Mouse (Mus musculus): Measurements from ENCODE around the gene Tpra1.

Gene Tpra1

DNA sequence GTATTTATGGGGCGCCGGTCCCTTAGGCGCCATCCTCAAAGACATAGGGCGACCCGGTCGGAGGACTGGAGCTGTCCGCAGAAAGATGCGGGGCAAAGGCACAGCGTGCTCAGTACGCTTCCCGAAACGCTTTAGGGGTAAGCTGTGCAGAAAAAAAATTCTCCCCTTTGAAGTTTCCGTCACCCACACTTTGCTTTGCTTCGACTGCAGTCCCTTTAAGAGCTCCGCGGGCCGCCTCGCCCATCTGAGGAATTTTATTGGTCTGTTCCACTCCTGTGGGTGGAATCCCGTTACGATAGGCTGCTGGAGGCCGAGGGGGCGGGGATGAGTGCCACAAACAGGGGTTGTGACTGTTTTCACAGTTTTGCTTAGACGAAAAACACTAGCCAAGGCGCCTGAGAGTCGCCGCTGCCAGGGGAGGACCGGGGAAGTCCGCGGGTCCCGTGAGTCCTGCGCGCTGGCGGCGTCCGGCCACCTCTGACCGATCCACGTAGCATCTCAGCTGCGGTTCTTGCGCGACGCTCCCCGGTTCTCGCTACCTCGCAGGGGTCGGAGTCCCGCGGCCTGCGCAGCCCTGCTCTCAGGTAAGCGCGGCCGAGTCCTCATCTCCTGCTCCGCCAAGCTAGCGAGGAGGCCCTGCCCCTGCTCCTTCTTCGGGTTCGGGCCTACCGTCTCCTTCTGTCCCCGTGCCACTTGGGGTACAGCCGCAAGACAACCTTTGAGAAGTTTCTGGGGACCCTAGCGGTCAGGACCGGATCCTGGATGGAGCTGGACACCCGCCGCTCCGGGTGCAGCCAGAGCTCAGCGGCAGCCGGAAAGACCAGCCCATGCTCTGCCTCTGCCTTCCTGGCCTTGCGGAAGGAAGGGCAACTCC is at the start of gene Tpra1:
Gene Tpra1 (plus strand): TSS at position 305 of the 874 bp plus-strand sequence.
- DNase-seq (ENCODE audit: low read depth) = peak; percentile 92

DNA sequence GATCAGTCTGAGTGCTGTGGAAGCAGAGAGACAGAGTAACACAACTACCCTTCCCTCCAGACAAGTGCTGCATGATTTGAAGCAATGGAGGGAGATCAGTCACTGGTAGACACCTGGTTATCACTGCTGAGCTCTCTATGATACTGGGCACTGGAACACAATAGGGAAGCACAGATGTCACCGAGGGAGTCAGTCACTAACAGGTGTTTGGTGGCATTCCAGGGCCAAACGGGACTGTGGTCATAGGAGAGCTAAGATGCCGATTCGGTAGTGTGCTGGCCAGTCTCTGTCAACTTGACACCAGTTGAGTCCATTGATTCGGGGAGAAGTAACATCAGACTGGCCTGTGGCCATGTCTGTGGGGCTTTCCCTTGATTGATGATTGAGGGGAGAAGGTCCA is 47.5 kb upstream of the Tpra1 start:
- no peak for DNase-seq (ENCODE audit: low read depth)

DNA sequence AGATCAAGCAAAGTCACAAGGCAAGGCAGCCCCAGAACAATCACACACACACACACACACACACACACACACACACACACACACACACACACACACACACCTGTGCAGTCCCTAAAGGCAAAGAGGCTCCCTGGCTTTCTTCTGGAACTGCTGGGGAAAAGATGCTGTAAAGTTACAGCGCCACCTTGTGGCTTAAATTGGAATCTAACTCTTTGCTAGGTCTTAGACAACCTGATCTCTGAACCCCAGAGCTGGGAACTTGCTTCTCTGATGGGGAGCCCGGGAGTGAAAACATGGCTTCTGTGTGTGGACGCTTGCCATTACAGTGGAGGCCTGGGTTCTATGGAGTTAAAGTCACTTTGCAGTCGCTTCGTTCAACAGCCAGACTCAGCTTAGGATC is 46.4 kb upstream of the Tpra1 start:
- no peak for DNase-seq (ENCODE audit: low read depth)

DNA sequence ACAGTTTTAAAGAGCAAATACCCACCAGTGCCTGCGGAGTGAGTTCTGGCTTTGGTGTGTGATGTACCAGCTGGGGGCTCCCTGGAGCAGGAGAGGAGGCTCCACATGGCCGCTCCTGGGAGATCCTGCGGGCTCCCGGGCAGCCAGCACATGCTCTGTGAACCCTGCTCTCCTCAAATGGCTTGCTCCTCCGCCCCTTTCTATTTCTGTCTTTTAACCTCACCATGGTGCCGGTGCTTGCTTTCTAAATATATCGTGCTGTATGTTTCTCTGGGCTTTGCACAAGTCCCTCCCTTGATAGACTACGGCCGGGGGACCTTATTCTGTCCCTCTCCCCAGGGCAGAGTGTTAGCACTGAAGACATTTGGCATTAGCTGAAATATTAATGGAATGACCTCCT is 44.8 kb upstream of the Tpra1 start:
- no peak for DNase-seq (ENCODE audit: low read depth)

DNA sequence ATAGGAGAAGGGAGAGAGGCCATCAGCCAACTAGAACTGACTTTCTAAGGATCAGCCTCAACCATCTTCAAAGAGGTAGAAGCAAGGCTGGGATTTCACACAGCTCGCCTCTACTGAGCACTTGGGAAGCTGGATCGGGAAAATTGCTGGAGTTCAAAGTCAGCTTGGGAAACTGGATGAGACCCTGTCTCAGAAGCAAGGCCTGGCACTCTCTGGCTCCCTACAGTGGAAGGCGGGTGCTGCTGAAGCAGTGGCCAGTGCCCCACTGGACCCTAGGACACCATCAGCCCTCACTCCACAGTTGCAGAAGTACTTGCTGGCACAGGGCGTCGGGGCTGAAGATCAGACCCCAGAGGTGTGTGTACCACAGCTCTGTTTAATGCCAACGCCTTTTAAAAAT is 44.2 kb upstream of the Tpra1 start:
- no peak for DNase-seq (ENCODE audit: low read depth)

DNA sequence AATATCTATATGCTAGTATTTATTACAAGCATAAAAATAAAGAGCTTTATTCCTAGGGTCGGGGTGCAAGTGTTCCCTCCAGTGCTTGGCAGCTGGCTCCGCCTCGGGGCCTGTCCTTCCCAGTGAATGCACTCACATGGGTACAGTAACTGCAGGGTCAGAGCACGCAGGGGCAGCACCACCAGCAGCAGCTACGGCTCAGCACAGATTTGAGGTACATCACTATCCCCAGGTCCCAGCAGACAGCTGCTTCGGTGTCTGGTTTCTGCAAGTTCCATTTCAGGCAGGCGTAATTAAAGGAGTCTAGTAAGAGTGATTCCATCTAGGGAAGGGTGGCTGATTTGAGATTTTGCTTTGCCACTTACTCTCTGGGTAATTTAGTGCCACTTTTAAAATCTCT is 43.7 kb upstream of the Tpra1 start:
- DNase-seq (ENCODE audit: low read depth) = no peak

DNA sequence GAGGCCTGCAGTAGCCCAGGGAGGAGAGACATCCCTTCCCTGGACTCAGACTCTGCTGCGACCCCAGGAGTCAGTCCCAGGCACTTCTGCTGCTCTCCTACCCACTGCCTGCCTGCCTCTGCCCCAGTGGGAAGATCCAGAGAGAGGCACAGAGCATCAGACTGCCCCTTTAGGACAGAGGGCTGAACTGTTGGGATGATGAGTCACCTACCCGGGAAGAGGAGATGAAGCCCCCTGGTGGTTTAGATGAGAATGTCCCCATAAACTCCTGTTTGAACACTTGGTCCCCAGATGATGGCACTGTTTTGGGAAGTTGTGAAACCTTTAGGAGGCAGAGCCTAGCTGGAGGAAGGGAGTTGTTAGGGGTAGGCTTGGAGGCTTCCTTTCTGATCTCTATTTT is 41.1 kb upstream of the Tpra1 start:
- DNase-seq (ENCODE audit: low read depth) = peak; percentile 51

DNA sequence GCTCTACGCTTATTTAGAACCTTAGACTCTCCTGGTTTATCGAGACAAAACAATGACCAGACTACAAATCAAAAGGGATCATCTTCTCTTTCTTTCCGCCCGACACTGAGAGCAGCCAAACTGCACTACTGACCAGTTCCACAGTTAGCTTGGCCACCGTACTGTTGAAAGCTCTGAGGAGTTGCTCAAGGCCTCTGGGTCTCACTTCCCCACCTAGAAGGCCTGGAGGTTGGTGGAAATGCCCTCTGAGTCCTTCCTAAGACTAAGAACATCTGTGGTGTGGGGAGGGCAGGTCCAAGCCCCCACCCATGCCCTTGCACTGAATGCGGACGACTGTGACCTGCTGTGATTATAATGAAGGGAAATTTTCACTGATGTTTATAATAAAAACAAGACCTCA is 36.3 kb upstream of the Tpra1 start:
- no peak for DNase-seq (ENCODE audit: low read depth)

DNA sequence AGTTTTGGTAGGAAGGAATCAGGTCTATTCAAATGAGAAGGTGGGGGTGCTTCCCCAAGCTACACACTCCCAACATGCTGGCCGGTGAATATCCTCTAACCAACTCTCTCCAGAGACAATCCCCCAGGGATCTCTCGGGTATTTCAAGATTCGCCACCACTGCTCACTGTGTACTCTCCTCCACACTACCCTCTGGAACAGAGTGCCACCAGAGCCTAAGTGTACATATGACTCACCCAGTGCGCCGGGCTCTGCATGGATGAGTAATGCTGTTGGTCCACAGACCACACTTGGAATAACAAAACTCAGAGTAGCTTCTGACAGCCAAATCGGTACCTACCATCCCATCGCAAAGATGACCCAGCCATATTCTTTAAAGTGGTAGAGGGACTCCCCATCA is 32.6 kb upstream of the Tpra1 start:
- peak; percentile 65 for DNase-seq (ENCODE audit: low read depth)

DNA sequence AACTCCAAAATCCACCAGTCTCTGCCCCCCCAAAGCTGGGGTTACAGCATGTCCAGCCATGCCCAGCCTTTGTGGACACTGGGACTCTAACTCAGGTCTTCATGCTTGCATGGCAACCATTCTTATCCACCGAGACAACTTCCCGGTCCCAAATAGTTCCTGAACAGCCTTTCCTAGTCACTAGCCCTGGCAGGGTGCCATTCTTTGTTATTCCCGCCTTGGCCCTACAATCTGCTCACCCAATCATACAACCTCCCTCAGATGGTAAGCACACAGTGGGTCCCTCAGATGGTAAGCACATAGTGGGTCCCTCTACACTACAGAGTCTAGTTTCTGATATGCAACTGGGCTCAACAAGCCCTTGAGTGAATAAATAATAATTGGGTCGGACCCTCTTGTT is 31.5 kb upstream of the Tpra1 start:
- DNase-seq (ENCODE audit: low read depth) = no peak

DNA sequence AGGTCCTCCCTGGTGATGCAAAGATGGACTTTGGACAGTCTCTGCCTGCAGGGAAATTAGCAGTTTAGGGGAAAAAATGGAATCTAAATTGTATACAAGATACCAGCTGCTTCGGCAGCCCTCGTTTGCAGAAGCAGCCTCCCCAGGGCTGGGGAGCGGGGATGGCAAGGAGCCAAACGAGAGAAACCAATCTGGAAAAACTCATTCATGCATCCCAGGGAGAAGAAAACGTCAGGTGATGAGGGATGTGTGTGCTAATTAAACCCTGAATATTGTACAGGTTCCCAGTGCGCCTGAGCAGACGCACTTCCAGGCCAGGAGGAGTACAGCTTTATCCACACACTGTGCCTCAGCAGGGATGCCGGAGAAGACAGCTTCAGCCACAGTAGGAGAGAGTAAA is 30.5 kb upstream of the Tpra1 start:
- DNase-seq (ENCODE audit: low read depth) = no peak

DNA sequence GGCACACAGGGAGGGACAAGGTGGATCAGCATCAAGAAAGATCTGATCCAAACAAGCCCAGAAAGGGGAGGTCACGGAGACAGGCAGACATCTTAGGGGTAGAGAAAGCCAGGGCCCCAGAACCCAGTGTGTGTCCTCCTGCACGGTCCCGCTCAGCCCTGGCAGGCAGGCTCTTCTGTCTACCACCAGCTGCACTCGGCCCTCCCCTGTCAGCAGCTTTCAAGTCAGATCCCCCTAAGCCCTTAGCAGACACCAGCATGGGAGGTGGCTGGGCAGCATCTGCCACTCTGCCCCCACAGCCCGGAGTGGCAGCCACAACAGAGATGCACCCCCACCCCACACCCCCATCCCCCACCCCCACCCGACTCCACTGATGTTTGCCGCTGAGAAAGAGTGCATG is 29.2 kb upstream of the Tpra1 start:
- no peak for DNase-seq (ENCODE audit: low read depth)

DNA sequence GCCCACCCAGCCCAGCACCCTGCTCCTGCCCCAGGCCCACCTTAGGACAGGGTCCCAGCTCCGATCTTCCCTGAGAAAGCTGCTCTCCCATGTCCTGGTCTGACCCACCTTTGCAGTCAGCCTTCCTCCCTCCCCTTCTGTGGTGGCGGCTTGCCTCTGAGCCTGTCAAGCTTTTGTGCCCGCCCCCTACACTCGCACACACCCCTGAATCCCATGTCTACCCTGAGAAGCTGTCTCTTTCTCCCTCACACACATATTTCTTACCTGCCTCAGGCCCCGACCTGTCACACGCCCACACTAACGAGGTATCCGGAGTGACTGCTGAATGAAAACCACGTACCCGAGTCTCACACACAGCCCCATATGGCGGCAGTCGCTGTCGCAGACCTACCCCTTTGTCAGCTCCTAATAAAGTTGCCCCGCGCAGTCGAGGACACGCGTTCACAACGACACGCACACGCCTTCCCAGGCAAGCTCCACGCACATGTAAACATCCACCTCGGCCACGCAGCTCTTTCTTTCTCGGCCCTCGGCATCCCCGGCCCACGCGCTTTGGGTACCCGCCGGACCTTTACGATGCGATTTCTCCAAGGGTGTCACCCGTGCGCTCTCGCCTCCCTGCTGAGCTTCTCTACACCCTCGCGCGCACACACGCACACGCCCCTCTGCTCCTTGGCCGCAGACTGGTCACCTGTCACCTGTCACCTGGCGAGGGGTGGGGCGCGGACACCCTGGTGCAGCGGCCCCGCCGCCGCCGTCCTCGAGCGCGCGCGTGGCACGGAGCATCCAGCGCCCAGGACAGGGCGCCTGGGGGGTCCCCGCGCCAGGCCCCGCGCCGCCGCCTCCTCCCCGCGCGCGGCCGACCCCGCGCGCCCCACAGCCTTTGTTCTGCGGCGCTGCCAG is 27.8 kb upstream of the Tpra1 start:
- no peak for DNase-seq (ENCODE audit: low read depth)

DNA sequence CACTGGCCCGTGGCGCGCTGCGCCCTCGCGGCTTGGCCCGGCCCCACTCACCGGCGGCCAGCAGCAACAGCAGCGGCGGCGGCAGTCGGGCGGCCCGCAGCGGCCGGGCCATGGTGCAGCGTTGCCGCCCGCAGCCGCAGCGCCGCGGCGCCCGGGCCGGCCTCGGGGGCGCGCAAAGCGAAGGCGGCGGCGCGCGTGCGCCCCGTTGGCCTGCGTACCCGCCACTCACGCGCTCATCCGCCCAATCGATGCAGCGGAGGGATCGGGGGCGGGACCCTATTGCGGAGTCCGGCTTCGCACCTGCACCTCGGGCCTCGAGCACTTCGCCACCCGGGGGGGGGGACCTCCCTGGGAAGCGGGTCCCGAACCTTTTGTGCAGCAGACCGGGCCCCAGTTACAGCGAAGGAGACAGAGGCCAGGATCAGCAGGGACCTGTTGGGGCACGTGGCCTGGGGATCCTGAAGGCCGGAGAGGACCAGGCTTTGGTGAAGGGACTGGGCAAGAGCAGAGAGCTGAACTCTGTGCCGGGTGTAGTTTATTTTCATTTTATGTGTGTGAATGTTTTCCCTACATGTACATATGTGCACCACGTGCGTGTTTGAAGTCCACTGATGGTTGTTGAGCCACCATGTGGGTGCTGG is 27.1 kb upstream of the Tpra1 start, which contains the start of gene Podxl2:
Gene Podxl2 (minus strand): TSS at position 177 of the 641 bp plus-strand sequence.
- DNase-seq (ENCODE audit: low read depth) = no peak

DNA sequence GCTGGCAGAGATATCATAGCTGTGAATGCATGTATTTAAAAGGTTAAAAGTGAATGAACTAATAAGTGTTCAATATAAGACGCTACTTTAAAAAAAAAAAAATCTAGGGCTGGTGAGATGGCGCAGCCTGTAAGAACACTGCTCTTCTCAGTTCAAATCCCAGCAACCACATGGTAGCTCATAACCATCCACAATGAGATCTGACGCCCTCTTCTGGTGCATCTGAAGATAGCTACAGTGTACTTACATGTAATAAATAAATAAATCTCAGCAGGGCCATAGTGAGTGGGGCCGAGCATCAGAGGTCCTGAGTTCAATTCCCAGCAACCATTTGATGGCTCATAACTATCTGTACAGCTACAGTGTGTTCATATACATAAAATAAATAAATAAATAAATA is 22.6 kb upstream of the Tpra1 start:
- no peak for DNase-seq (ENCODE audit: low read depth)

DNA sequence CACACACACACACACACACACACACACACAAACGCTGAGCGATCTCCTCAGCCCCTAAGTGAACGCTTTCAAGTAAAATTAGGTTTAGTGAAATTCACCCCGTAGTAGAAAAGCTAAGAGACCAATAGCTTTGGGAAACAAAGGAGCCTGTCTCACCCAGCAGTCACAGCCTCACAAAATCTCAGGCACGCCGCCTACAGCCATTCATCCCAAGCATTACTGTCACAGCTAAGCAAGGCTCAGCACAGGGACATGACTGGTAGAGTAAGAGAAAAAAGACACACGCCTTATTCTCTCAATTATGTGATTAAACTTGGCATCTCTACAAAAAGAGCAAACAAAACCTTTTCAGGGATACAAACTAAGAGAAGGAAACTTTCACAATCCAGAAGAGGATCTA is 20.7 kb upstream of the Tpra1 start:
- no peak for DNase-seq (ENCODE audit: low read depth)

DNA sequence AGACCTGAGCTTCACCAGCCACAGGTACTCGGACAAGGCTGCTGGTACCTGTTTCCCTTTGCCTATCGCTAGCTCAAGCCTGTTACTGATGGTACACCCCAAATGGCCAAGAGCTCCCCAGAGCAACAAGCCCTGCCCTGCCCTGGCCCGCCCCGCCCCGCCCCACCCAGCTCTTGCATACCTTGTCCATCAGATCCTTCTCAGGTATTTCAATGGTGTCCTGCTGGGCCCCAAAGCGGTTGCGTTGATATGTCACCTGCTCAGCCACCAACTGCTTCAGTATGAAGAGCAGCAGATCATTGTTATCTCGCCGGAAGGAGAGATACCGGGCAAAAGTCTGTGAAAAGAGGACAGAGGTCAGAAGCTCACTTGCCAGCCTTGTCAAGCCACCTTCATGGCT is 17.9 kb upstream of the Tpra1 start:
- DNase-seq (ENCODE audit: low read depth) = no peak

DNA sequence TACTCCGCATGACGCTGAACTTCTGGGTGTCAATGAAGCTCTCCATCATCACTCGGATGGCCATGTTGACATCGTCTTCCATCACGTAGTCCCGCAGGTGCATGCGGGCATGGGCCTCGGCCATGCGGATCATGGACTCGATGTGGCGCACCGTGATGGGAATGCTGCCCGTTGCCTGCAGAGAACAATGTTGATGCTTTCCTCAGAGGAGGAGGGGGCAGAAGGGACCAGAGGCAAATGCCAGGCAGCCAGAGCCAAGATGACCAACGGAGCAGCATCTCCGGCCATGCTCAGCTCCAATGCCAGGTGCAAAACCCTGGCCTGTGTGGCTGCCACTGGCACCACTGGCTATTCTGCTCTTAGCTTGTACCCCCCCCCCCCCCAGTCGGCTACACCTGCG is 17.4 kb upstream of the Tpra1 start:
- no peak for DNase-seq (ENCODE audit: low read depth)

DNA sequence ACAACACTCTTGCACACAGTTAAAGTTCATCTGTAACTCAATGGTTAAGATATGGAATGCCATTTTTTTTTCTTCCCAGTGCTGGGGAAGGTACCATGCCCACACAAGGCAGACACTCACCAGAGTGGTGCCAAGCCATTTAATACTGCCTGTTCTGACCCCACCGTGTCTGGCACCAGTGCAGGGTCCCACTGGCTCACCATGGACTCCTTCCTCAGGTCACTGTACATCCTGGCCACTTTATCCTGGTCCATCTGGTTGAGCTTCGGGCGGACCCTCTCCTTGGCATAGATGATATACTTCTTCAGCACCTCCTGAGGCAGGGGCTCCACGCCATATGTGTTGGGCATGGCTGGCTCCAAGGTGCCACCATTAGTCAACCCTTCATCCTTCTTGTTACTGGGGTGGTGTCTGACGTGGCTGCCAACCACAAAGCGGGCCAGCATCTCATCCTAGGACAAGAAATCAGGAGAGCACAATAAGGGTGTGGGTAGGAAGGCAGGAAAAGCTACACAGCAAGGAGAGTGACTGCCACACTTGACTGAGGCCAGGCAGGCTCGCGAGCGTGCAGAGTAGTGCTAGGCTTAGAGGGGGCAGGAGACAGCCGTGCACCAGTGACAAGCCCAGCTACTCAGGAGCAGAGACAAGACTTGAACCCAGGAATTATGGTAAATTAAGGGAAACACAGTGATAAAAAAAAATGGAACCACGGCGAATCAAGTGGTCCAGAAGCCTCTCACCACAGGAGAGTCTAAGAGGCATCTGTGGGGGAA is 16.2 kb upstream of the Tpra1 start:
- DNase-seq (ENCODE audit: low read depth) = no peak

DNA sequence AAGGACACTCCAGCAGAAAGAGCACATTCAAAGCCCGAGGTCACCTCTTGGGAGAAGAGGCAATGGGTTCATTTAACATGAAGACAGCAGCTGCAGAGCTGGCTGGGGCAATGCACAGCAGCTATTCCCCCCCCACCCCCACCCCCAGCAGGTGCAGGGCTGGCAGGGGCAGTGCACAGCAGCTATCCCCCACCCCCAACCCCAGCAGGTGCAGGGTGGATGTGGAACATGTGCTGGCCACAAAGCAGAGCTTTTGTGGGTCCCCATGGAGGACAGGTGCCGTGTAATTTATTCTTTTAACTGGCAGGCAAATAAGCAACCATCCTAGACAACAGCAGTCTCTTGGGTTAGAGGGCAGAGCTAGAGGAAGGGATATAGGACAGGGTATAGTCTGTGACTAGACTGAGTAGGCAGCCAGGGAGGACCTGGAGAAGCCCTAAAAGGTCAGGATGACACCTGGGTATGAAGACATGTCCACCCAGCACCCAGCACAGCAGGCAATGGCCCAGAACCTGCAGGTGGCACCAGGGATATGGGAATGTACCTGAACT is 15.6 kb upstream of the Tpra1 start:
- DNase-seq (ENCODE audit: low read depth) = no peak

DNA sequence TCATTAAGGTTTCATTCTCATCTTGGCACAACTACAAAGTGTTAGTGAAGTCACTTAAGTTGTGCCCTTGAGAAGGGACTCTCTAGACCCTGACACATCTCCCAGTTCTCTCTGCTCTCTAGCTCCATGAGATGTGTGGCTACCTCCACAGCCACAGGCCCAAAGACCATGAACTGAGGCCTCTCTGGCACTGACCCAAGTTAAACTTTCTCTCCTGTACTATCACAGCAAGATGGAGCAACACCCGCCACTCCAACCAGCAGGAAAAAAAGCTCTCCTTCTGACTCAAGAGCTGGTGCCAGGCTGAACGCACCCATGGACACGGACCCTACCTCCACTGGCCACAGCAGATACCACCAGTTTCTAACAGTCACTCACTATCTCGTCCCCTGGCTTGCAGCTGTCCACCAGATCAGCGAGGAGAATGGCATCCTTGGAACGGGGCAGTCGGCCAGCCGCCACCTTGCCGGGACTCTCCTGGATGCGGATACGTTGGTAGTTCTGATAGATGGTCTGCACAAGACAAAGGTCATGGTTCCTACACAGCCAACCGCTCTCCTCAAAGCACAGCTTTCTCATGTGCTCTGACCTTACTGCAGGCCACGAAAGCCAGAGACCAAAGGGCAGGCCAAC is 12.5 kb upstream of the Tpra1 start:
- no peak for DNase-seq (ENCODE audit: low read depth)

Measured in fibroblast of lung, adult 2 months (primary cell).